Mouse (Mus musculus) layer of hippocampus, adult 9-10 months (tissue): ENCODE measurements at regions not wholly inside any gene's neighbourhood (a gene's known extent, or its start where the extent isn't known, plus 50 kb on each side); places are given as distances from the start of the nearest gene placed in this dataset.

Experiments
- DNase-seq: peaks from one replicate; pipeline ENCODE4 v3.0.0; 2022; ENCODE audit warnings: low spot score

GRCm38 (mm10) chr1:61318042-61318441, 320.6 kb upstream of the Pard3b start:
- DNase-seq = no peak

GRCm38 (mm10) chr1:61321513-61322145, 317.0 kb upstream of the Pard3b start:
- no peak for DNase-seq

- no peak for DNase-seq
These were observed 307.2 kb upstream of the Pard3b start for GRCm38 (mm10) chr1:61331456-61331855.

GRCm38 (mm10) chr1:61331906-61332305, 306.7 kb upstream of the Pard3b start:
- DNase-seq = no peak

- no peak for DNase-seq
These were observed 302.3 kb upstream of the Pard3b start for GRCm38 (mm10) chr1:61336367-61336766.

- DNase-seq = no peak
These were observed 285.7 kb upstream of the Pard3b start for GRCm38 (mm10) chr1:61352921-61353320.

- DNase-seq = no peak
These were observed 285.1 kb upstream of the Pard3b start for GRCm38 (mm10) chr1:61353481-61353880.

- DNase-seq = no peak
These were observed 283.4 kb upstream of the Pard3b start for GRCm38 (mm10) chr1:61355241-61355640.

- no peak for DNase-seq
These were observed 279.4 kb upstream of the Pard3b start for GRCm38 (mm10) chr1:61359011-61359930.

- DNase-seq = no peak
These were observed 266.0 kb upstream of the Pard3b start for GRCm38 (mm10) chr1:61372581-61372980.

GRCm38 (mm10) chr1:61373661-61374491, 264.7 kb upstream of the Pard3b start:
- no peak for DNase-seq

- DNase-seq = no peak
These were observed 262.2 kb upstream of the Pard3b start for GRCm38 (mm10) chr1:61376417-61376816.

- DNase-seq = no peak
These were observed 261.6 kb upstream of the Pard3b start for GRCm38 (mm10) chr1:61377070-61377469.

- DNase-seq = no peak
These were observed 260.4 kb upstream of the Pard3b start for GRCm38 (mm10) chr1:61378240-61378639.

GRCm38 (mm10) chr1:61379771-61380517, 258.7 kb upstream of the Pard3b start:
- DNase-seq = no peak

- no peak for DNase-seq
These were observed 251.0 kb upstream of the Pard3b start for GRCm38 (mm10) chr1:61387587-61387986.

- no peak for DNase-seq
These were observed 240.8 kb upstream of the Pard3b start for GRCm38 (mm10) chr1:61397796-61398195.

GRCm38 (mm10) chr1:61402339-61402738, 236.3 kb upstream of the Pard3b start:
- DNase-seq = no peak

- no peak for DNase-seq
These were observed 231.4 kb upstream of the Pard3b start for GRCm38 (mm10) chr1:61407201-61407600.

GRCm38 (mm10) chr1:61414772-61415171, 223.9 kb upstream of the Pard3b start:
- DNase-seq = no peak

GRCm38 (mm10) chr1:61415426-61416195, 223.0 kb upstream of the Pard3b start:
- no peak for DNase-seq
